Mouse (Mus musculus) heart, embryonic 10.5 days (tissue): ENCODE data around the gene Wfdc11. TPM values are rescaled to one million over a fixed set of nuclear protein-coding genes. Genes with fewer than 3 reads are reported as not detected.
"Not testable (repeated sequence)": the region's sequence is repeated elsewhere in the genome, so short reads cannot be mapped to it uniquely, and the experiment has no call there.

Experiments
- DNase-seq: peaks from one replicate; pipeline ENCODE4 v3.0.0-alpha.2; 2017; ENCODE audit warnings: low spot score
- H3K27ac ChIP-seq: fragments of 300-500 bp; sonication (generic); 2 replicates; pipeline ENCODE4 v1.5.1; 2016; ENCODE audit warnings: mild to moderate bottlenecking
- H3K27me3 ChIP-seq: fragments of 300-500 bp; sonication (generic); 2 replicates; pipeline ENCODE4 v1.6.1; 2016; ENCODE audit warnings: mild to moderate bottlenecking; ENCODE audit not compliant: poor library complexity, insufficient read depth, severe bottlenecking
- H3K36me3 ChIP-seq: fragments of 300-500 bp; sonication (generic); 2 replicates; pipeline ENCODE4 v1.6.1; 2016; ENCODE audit warnings: mild to moderate bottlenecking, moderate library complexity
- H3K4me1 ChIP-seq: fragments of 300-500 bp; sonication (generic); 2 replicates; pipeline ENCODE4 v1.6.1; 2016; ENCODE audit warnings: mild to moderate bottlenecking
- H3K4me3 ChIP-seq: fragments of 300-500 bp; sonication (generic); 2 replicates; pipeline ENCODE4 v1.5.1; 2016; ENCODE audit warnings: mild to moderate bottlenecking, moderate library complexity
- H3K9me3 ChIP-seq: fragments of 300-500 bp; sonication (generic); 2 replicates; pipeline ENCODE4 v1.6.1; 2016; ENCODE audit warnings: mild to moderate bottlenecking, moderate library complexity
- WGBS: fragments of 180-500 bp; shearing (Covaris S2); methylation state at CpG from one replicate; pipeline ENCODE4 v1.1.7; 2016; 5-methylcytosine and 5-hydroxymethylcytosine counted together
- polyA plus RNA-seq: library from polyadenylated mRNA; unstranded; fragments of >200 nt; fragmentation: Nextera tagmentation; extraction: Ambion mirVana; gene quantifications from 2 replicates; pipeline ENCODE4 v1.2.1, GENCODE M21; 2016

The Wfdc11 gene
- polyA plus RNA-seq: not detected in 2 replicates

GRCm38 (mm10) chr2:164673987-164674386 is at the start of gene Wfdc11:
Wfdc11 (minus strand) TSS chr2:164674087.
- no peaks in the 10 kb centered on the region for H3K36me3 ChIP-seq
- WGBS: 67% methylated on average over 7 of the region's 7 CpGs
- no peaks in the 10 kb centered on the region for H3K9me3 ChIP-seq
- peaks cover 4% of the 10 kb centered on the region; the same call in 1 of the 2 replicates for H3K4me1 ChIP-seq
- no peak for DNase-seq
- no peak within 1 kb of the TSS for H3K4me3 ChIP-seq
- no peaks in the 10 kb centered on the region for H3K27me3 ChIP-seq
- H3K27ac ChIP-seq: no peak within 1 kb of the TSS

GRCm38 (mm10) chr2:164723276-164723675 is 49.4 kb upstream of the Wfdc11 start:
- Histone ChIP-seq H3K4me1 (no peaks in the 10 kb centered on the region), H3K27me3 (peaks cover 9% of the 10 kb centered on the region; the same call in 1 of the 2 replicates), H3K4me3 (no peak overlapping the region), H3K36me3 (no peaks in the 10 kb centered on the region), H3K27ac (no peak overlapping the region), H3K9me3 (no peaks in the 10 kb centered on the region)
- WGBS: 62% methylated on average over 4 of the region's 4 CpGs
- DNase-seq: no peak

- H3K27me3 ChIP-seq, DNase-seq, H3K4me1 ChIP-seq, H3K36me3 ChIP-seq, H3K4me3 ChIP-seq, H3K9me3 ChIP-seq, H3K27ac ChIP-seq: not testable (repeated sequence)
- 85% methylated on average over 23 of the region's 23 CpGs for WGBS
These were observed 42.4 kb upstream of the Wfdc11 start for GRCm38 (mm10) chr2:164716194-164716786.

GRCm38 (mm10) chr2:164715005-164715404 is 41.1 kb upstream of the Wfdc11 start, which contains the start of gene Spint5:
Spint5 (plus strand) TSS chr2:164715305.
- 75% methylated on average over 6 of the region's 6 CpGs for WGBS
- peaks cover 6% of the 10 kb centered on the region; the same call in 1 of the 2 replicates for H3K27me3 ChIP-seq

GRCm38 (mm10) chr2:164705991-164706390 is 32.1 kb upstream of the Wfdc11 start:
- no peak overlapping the region for H3K27ac ChIP-seq
- no peaks in the 10 kb centered on the region for H3K27me3 ChIP-seq
- DNase-seq: no peak
- H3K4me1 ChIP-seq: no peaks in the 10 kb centered on the region
- no peaks in the 10 kb centered on the region for H3K36me3 ChIP-seq
- 89% methylated on average over 14 of the region's 14 CpGs for WGBS
- H3K4me3 ChIP-seq: no peak overlapping the region
- no peaks in the 10 kb centered on the region for H3K9me3 ChIP-seq

More at GRCm38 (mm10) chr2:164715005-164715404, 41.1 kb upstream of the Wfdc11 start, which contains the start of gene Spint5:
- Histone ChIP-seq H3K36me3 (no peaks in the 10 kb centered on the region), H3K27ac (no peak within 1 kb of the TSS), H3K9me3 (no peaks in the 10 kb centered on the region), H3K4me3 (no peak within 1 kb of the TSS), H3K4me1 (no peaks in the 10 kb centered on the region)
- DNase-seq: no peak

- WGBS: 82% methylated on average over 6 of the region's 6 CpGs
- no peak overlapping the region for H3K4me3 ChIP-seq
- H3K27ac ChIP-seq: no peak overlapping the region
- DNase-seq: no peak
- no peaks in the 10 kb centered on the region for H3K9me3 ChIP-seq
- H3K27me3 ChIP-seq: no peaks in the 10 kb centered on the region
- no peaks in the 10 kb centered on the region for H3K36me3 ChIP-seq
- H3K4me1 ChIP-seq: no peaks in the 10 kb centered on the region
These were observed 31.4 kb upstream of the Wfdc11 start for GRCm38 (mm10) chr2:164705328-164705727.

GRCm38 (mm10) chr2:164704235-164704634 is 30.3 kb upstream of the Wfdc11 start:
- no peak for DNase-seq
- 72% methylated on average over 5 of the region's 5 CpGs for WGBS
- Histone ChIP-seq H3K4me1 (no peaks in the 10 kb centered on the region), H3K4me3 (no peak overlapping the region), H3K27me3 (no peaks in the 10 kb centered on the region), H3K9me3 (no peaks in the 10 kb centered on the region), H3K36me3 (no peaks in the 10 kb centered on the region), H3K27ac (no peak overlapping the region)

GRCm38 (mm10) chr2:164701761-164702160 is 27.9 kb upstream of the Wfdc11 start:
- Histone ChIP-seq H3K9me3 (no peaks in the 10 kb centered on the region), H3K27ac (no peak overlapping the region), H3K27me3 (no peaks in the 10 kb centered on the region), H3K36me3 (no peaks in the 10 kb centered on the region), H3K4me1 (no peaks in the 10 kb centered on the region), H3K4me3 (no peak overlapping the region)
- WGBS: 88% methylated on average over 5 of the region's 5 CpGs
- no peak for DNase-seq

GRCm38 (mm10) chr2:164700959-164701358 is 27.1 kb upstream of the Wfdc11 start:
- WGBS: 73% methylated on average over 5 of the region's 5 CpGs
- no peak for DNase-seq
- no peaks in the 10 kb centered on the region for H3K9me3 ChIP-seq

GRCm38 (mm10) chr2:164698201-164698600 is 24.3 kb upstream of the Wfdc11 start, which contains the start of gene Spint4:
Spint4 (plus strand) TSS chr2:164698501.
- DNase-seq: no peak
- no peaks in the 10 kb centered on the region for H3K9me3 ChIP-seq
- 79% methylated on average over 4 of the region's 4 CpGs for WGBS
- no peaks in the 10 kb centered on the region for H3K36me3 ChIP-seq
- no peaks in the 10 kb centered on the region for H3K27me3 ChIP-seq
- H3K4me3 ChIP-seq: no peak within 1 kb of the TSS
- no peak within 1 kb of the TSS for H3K27ac ChIP-seq
- H3K4me1 ChIP-seq: no peaks in the 10 kb centered on the region

More at GRCm38 (mm10) chr2:164700959-164701358, 27.1 kb upstream of the Wfdc11 start:
- Histone ChIP-seq H3K27me3 (no peaks in the 10 kb centered on the region), H3K36me3 (no peaks in the 10 kb centered on the region), H3K4me1 (no peaks in the 10 kb centered on the region), H3K27ac (no peak overlapping the region), H3K4me3 (no peak overlapping the region)

GRCm38 (mm10) chr2:164684807-164685206 is 10.9 kb upstream of the Wfdc11 start, which contains the start of gene Wfdc13:
Wfdc13 (plus strand) TSS chr2:164685107.
- no peak for DNase-seq
- peaks cover 4% of the 10 kb centered on the region; the same call in 1 of the 2 replicates for H3K27me3 ChIP-seq
- H3K4me3 ChIP-seq: no peak within 1 kb of the TSS
- 43% methylated on average over 3 of the region's 3 CpGs for WGBS
- no peaks in the 10 kb centered on the region for H3K36me3 ChIP-seq
- H3K4me1 ChIP-seq: no peaks in the 10 kb centered on the region
- no peak within 1 kb of the TSS for H3K27ac ChIP-seq
- no peaks in the 10 kb centered on the region for H3K9me3 ChIP-seq

GRCm38 (mm10) chr2:164679906-164680305 is 6.0 kb upstream of the Wfdc11 start:
- DNase-seq: no peak
- H3K4me3 ChIP-seq: no peak overlapping the region
- 53% methylated on average over 3 of the region's 3 CpGs for WGBS
- H3K4me1 ChIP-seq: peaks cover 8% of the 10 kb centered on the region; the same call in 1 of the 2 replicates
- H3K9me3 ChIP-seq: no peaks in the 10 kb centered on the region
- H3K27me3 ChIP-seq: no peaks in the 10 kb centered on the region
- H3K27ac ChIP-seq: no peak overlapping the region
- no peaks in the 10 kb centered on the region for H3K36me3 ChIP-seq

GRCm38 (mm10) chr2:164678848-164679625 is 5.2 kb upstream of the Wfdc11 start:
- DNase-seq: peak; percentile 91
- Histone ChIP-seq H3K27me3 (no peaks in the 10 kb centered on the region), H3K4me3 (peak overlapping the region; percentile 50), H3K27ac (no peak overlapping the region), H3K9me3 (no peaks in the 10 kb centered on the region), H3K36me3 (no peaks in the 10 kb centered on the region), H3K4me1 (peaks cover 8% of the 10 kb centered on the region; the same call in 1 of the 2 replicates)
- WGBS: 20% methylated on average over 19 of the region's 19 CpGs
